Mouse (Mus musculus) neural tube, embryonic 15.5 days (tissue): Measurements from ENCODE around the gene Adck2. TPM values are rescaled to one million over a fixed set of nuclear protein-coding genes. Genes with fewer than 3 reads are reported as not detected.

Experiments
- ATAC-seq: fragments of 200-750 bp; cut with Nextera tagmentation; 2 replicates; pipeline ENCODE4 v1.8.0; 2017; ENCODE audit warnings: mild to moderate bottlenecking, moderate TSS enrichment, moderate library complexity; ENCODE audit not compliant: low FRiP score
- H3K27ac ChIP-seq: fragments of 300-500 bp; sonication (generic); replicated peaks from 2 replicates; pipeline ENCODE4 v1.5.1; 2015; ENCODE audit warnings: mild to moderate bottlenecking, inconsistent platforms
- H3K27me3 ChIP-seq: fragments of 300-500 bp; sonication (generic); replicated peaks from 2 replicates; pipeline ENCODE4 v1.6.1; 2015; ENCODE audit warnings: inconsistent platforms
- H3K36me3 ChIP-seq: fragments of 300-500 bp; sonication (generic); 2 replicates; pipeline ENCODE4 v1.6.1; 2015; ENCODE audit warnings: inconsistent platforms
- H3K4me1 ChIP-seq: fragments of 300-500 bp; sonication (generic); 2 replicates; pipeline ENCODE4 v1.6.1; 2015; ENCODE audit warnings: inconsistent platforms
- H3K4me2 ChIP-seq: fragments of 300-500 bp; sonication (generic); 2 replicates; pipeline ENCODE4 v1.6.1; 2015; ENCODE audit warnings: inconsistent platforms, mild to moderate bottlenecking, moderate library complexity
- H3K4me3 ChIP-seq: fragments of 300-500 bp; sonication (generic); replicated peaks from 2 replicates; pipeline ENCODE4 v1.5.1; 2015; ENCODE audit warnings: mild to moderate bottlenecking, inconsistent platforms
- H3K9ac ChIP-seq: fragments of 300-500 bp; sonication (generic); replicated peaks from 2 replicates; pipeline ENCODE4 v1.6.1; 2015; ENCODE audit warnings: mild to moderate bottlenecking, inconsistent platforms
- H3K9me3 ChIP-seq: fragments of 300-500 bp; sonication (generic); replicated peaks from 2 replicates; pipeline ENCODE4 v1.6.1; 2016; ENCODE audit warnings: inconsistent platforms
- WGBS: fragments of 180-500 bp; shearing (Covaris S2); methylation state at CpG from one replicate; pipeline ENCODE4 v1.1.7; 2015; ENCODE audit warnings: mixed read lengths; 5-methylcytosine and 5-hydroxymethylcytosine counted together
- polyA plus RNA-seq: library from polyadenylated mRNA; unstranded; fragments of >200 nt; fragmentation: Nextera tagmentation; extraction: Ambion mirVana; gene quantifications from 2 replicates; pipeline ENCODE4 v1.2.1, GENCODE M21; 2015

Adck2 gene
- polyA plus RNA-seq, 1 experiment from 2014 or later = 45.3 TPM

DNA sequence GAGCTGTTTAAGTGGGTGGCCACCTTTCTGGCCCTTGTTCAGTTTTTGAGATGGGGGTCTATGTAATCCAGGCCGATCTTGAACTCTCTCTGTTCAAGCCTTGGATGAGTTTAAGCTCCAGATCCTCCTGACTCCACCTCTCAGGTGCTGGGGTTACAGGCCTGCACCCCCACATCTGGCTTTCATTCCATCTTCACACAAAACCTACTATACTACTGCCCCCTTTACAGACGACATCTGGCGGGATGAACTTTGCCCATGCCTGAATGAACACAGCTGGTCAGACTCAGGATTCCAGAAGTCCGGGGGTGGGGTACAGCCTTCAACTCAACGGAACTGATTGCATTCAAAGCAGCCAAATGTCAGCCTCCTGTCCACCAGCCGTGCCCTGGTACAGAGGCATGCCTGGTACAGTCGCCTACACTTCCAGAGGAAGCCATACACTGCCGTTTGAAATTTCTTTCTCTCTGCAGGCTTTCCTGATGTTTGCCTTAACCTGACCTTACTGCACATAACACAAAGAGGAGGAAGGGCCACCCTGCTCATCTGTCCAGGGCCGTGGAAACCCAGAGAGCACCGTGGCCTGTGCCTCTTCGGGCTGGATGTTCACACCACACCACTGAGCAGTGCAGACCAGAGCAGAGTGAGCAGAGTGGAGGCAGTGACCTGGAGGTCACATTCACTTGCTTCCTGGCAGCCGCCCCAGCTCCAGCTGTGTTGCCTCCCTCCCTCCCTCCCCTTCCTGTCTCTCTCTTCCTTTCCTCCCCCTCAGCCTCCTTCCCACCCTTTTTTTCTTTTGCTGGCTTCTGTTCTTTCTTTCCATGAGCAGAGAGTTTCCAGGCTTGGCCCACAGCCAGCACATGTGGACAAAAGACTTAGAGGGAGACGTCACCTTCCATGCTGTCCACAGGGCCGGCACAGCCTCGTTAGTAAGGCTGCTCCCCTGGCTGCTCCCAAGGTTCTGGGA, 30.8 kb upstream of the Adck2 start:
- peak; percentile 60 for ATAC-seq
- H3K4me3 ChIP-seq = no peak overlapping the region
- no peaks in the 10 kb centered on the region for H3K36me3 ChIP-seq
- no peak overlapping the region for H3K9ac ChIP-seq
- peaks cover 71% of the 10 kb centered on the region for H3K4me1 ChIP-seq
- WGBS = 18% methylated on average over 15 of the region's 15 CpGs
- H3K4me2 ChIP-seq = no peak overlapping the region; the same call in 1 of the 2 replicates
- H3K27me3 ChIP-seq = no peaks in the 10 kb centered on the region
- H3K9me3 ChIP-seq = no peaks in the 10 kb centered on the region
- H3K27ac ChIP-seq = peak overlapping the region; percentile 51

DNA sequence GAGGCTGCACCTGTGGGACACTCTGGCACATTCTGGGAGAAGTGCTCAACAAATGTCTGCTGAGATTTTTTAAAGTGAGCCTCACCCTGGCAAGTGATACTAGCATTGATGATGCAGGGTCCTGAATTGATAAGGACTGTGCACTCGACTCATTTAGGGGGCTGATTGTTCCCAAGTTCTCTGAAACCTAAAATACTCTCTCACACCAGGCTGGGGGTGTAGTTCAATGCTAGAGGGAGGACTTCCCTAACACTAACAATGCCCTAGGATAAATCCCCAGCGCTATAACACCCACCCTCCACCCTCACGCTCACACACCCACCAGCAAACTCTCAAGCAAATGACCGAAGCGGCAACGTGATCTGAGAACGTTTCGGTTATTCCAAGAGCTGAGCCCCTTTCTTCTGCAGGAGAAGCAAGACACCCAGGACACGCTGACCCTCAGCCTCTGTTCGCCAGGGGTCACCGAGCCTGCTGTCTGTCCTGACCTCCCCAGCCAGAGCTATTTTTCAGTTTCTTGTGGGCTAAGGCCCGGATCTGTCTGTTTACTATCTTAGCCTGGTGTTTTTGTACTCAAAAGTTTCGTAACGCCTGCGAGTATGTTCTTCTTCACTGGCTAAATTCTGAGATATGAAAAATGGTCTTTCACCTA, 29.8 kb upstream of the Adck2 start:
- H3K36me3 ChIP-seq = no peaks in the 10 kb centered on the region
- no peak for ATAC-seq
- H3K9me3 ChIP-seq = no peaks in the 10 kb centered on the region
- WGBS = 27% methylated on average over 15 of the region's 15 CpGs
- H3K27me3 ChIP-seq = no peaks in the 10 kb centered on the region
- no peak overlapping the region; the same call in 1 of the 2 replicates for H3K4me2 ChIP-seq
- H3K4me3 ChIP-seq = no peak overlapping the region
- H3K4me1 ChIP-seq = peaks cover 67% of the 10 kb centered on the region
- no peak overlapping the region for H3K9ac ChIP-seq
- H3K27ac ChIP-seq = peak overlapping the region; percentile 51

DNA sequence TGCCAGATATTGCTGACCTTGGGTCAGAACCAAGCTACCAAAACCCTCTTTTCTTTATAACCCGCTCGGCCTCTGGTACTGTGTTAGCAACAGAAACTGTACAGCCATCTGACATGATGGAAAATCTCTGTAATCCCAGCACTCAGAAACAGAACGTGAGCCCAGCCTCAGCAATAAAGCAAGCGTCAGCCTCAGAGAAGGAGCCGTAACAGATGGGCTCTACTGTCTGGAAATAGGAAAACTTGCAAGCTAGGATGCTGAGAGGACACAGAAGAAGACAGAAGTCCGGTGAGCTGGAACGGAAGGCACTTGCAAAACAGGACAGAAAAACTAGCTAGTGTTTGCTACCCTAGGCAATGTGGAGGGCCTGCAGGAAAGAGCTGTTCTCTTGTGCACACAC, 28.2 kb upstream of the Adck2 start:
- Histone ChIP-seq H3K27me3 (no peaks in the 10 kb centered on the region), H3K27ac (no peak overlapping the region), H3K4me2 (no peak overlapping the region), H3K36me3 (no peaks in the 10 kb centered on the region), H3K4me3 (no peak overlapping the region), H3K4me1 (peaks cover 52% of the 10 kb centered on the region), H3K9ac (no peak overlapping the region), H3K9me3 (no peaks in the 10 kb centered on the region)
- 78% methylated on average over 7 of the region's 7 CpGs for WGBS
- ATAC-seq = no peak

DNA sequence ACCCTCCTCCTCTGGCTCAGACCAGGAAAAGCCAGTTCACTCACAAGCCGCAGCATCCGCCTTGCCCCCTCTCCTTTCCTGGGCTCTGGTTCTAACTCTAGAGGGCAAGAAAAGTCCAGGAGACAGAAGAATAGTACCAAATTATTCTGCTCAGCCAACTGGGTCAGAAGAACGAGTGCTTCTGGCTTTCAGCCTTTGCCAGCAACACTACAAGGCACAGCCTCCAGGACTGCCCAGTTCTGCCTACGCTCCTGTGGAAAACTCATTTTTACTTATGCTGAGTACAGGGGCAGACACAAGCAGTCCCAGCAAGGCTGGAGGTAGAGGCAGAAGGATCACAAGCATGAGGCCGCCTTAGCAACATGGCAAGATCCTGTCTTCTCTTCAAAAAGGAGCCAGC, 25.6 kb upstream of the Adck2 start:
- Histone ChIP-seq H3K27me3 (no peaks in the 10 kb centered on the region), H3K4me2 (no peak overlapping the region), H3K4me1 (peaks cover 43% of the 10 kb centered on the region), H3K9me3 (no peaks in the 10 kb centered on the region), H3K36me3 (no peaks in the 10 kb centered on the region), H3K27ac (peak overlapping the region; percentile 37; the same call in 1 of the 2 replicates), H3K4me3 (no peak overlapping the region), H3K9ac (no peak overlapping the region)
- no peak for ATAC-seq
- 69% methylated on average over 5 of the region's 5 CpGs for WGBS

DNA sequence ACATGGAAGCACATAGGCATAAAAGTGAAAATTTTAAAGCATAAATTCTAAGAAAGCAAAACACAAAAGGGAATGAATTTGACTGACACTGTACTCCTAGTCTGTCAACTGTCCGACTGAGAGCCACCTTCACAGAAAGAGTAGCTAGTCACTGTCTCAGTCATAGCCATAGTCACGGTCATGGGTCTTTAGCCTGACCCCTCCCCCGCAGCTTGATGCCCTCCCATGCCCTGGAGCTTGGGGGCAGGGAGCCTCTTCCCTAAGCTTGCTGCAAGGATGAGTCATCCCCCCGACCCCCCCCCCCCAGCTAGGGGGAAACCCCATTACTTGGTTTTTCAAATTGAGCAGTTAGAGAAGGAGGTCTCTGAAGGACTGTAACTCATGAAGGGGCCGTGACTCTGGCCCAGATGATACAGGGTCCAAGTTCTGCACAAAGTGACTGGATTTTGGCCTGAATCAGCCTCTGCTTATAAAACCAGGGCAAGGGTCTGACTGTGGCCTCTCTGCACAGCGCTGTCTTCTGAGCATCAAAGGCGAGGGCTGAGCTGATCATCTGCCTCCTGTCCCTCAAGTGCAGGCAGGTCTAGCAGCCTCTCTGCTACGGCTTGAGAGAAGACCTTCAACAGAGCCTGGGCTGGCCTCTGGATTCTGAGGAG, 21.6 kb upstream of the Adck2 start:
- Histone ChIP-seq H3K9me3 (no peaks in the 10 kb centered on the region), H3K27me3 (no peaks in the 10 kb centered on the region), H3K9ac (no peak overlapping the region), H3K27ac (no peak overlapping the region), H3K4me2 (no peak overlapping the region), H3K4me1 (peaks cover 45% of the 10 kb centered on the region), H3K4me3 (no peak overlapping the region), H3K36me3 (no peaks in the 10 kb centered on the region)
- WGBS = 60% methylated on average over 8 of the region's 8 CpGs
- no peak for ATAC-seq

DNA sequence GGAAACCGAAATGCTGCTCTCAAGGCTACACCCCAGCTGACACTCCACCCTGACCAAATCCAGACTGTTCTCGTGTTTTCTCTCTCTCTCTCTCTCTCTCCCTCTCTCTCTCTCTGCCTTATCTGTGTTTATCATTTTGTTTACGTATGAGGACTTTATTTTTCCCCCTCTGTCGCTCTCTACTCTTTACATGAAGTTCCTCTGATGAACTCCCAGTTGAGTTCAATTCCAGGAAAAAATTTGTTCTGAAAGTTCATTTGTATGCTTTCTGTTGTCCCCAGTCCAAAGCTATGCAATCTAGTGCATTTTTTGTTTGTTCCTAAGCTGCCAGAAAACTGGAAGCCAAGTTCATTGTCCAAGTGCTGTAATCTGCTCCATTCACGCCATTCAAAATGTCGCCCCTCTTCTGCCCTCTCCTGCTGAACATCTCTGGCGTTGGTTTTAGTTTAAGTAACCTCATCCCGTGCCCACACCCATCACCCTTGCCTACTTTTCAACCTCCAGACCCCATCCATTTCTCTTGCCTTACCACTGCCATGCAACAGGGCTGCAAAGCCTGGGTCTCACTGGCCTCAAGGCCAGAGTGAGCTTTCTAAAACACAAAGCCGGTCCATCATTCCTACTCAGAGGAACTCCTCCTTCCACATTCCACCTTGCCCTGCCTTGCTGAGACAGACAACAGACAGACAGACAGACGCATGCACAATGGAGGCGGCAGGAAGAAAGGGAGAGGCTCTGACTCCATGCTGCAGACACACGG, 18.6 kb upstream of the Adck2 start:
- Histone ChIP-seq H3K4me3 (peak overlapping the region; percentile 68; the same call in 1 of the 2 replicates), H3K27me3 (no peaks in the 10 kb centered on the region), H3K36me3 (no peaks in the 10 kb centered on the region), H3K9me3 (no peaks in the 10 kb centered on the region), H3K27ac (peak overlapping the region; percentile 45), H3K4me2 (peak overlapping the region; percentile 57), H3K9ac (peak overlapping the region; percentile 28; the same call in 1 of the 2 replicates), H3K4me1 (peaks cover 47% of the 10 kb centered on the region)
- 57% methylated on average over 12 of the region's 12 CpGs for WGBS
- no peak for ATAC-seq

DNA sequence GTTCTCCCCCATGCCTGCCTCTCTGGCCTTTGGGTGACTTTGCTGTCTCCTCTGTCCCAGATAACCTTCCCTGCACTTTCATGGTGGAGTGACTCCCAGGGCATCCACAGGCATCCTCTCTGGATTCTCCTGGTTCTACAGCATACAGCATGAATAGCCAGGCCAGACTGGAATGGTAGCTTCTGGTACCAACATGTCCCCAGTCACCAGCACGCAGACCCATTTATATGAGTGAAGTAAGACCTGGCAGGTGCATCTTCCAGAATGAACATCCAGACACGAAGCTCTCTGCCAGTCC, 18.1 kb upstream of the Adck2 start:
- H3K36me3 ChIP-seq = no peaks in the 10 kb centered on the region
- H3K4me2 ChIP-seq = peak overlapping the region; percentile 57
- peak overlapping the region; percentile 68; the same call in 1 of the 2 replicates for H3K4me3 ChIP-seq
- WGBS = 56% methylated on average over 2 of the region's 2 CpGs
- H3K27me3 ChIP-seq = no peaks in the 10 kb centered on the region
- H3K9ac ChIP-seq = peak overlapping the region; percentile 28; the same call in 1 of the 2 replicates
- no peaks in the 10 kb centered on the region for H3K9me3 ChIP-seq
- peak overlapping the region; percentile 45; the same call in 1 of the 2 replicates for H3K27ac ChIP-seq
- ATAC-seq = no peak
- peaks cover 47% of the 10 kb centered on the region for H3K4me1 ChIP-seq

DNA sequence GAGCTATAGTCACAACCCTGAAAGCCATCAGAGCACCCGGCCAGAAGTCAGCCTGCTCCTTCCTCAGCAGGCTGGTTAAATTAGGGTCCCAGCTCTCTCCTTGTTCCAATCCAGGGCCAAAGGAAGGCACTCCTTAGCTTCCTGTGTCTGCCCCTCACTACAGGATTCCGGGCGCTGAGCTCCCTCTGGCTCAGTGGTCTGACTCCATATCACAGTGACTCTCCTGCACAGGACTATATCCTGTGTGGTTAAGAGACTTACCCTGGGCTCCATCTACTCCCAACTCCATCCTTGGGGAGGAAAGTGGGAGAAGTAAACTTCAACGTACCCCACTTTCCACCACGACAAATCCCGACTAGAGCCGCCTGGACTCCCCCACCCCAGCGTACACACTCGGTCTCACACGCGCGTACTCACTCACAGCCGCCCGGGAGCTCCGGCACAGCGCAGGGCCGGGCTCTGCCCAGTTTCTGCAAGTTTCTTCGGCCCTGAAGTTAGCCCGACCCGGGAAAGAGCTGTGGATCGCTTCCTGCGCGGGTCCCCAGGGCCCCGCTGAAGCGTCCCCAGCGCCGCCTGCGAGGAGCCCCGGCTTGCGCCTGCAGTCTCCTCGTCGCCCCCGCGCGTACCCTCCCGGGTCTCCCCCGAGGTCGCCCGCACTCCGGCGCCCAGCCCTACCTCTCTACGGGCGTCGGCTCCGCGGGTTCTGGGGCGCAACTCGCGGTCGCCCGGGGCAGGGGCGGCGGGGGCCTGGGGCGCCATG, 16.6 kb upstream of the Adck2 start:
- under 1% methylated on average over 49 of the region's 54 CpGs for WGBS
- Histone ChIP-seq H3K27ac (peak overlapping the region; percentile 90), H3K4me2 (peak overlapping the region; percentile 57), H3K9ac (peak overlapping the region; percentile 77), H3K36me3 (no peaks in the 10 kb centered on the region), H3K27me3 (no peaks in the 10 kb centered on the region), H3K4me1 (peaks cover 48% of the 10 kb centered on the region), H3K9me3 (no peaks in the 10 kb centered on the region), H3K4me3 (peak overlapping the region; percentile 68)
- ATAC-seq = peak; percentile 74

DNA sequence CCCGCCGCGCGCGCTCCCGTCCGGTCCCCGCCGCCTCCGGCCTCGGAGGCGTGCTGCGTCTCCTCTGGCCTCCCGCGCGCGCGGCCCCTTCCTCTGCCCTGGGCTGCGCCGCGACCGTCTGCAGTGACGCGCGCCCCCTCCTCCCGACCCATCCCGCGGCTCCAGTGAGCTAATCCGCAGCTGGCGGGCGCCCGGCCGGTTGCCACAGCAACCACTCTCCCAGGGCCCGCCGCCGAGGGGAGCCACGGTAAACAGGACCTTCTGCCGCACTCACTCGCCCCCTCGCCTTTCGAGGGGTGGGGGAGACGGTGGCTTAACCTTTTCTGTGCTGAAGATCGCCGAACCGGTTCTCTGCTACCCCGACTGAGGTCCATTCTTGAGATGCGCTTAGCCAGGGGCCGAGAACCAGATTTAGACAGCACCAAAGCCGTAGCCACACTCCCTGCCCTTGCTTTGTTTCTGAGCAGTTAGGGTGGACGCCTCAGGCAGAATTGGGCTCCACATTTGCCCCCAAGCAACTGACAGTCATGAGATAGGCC, 15.9 kb upstream of the Adck2 start, which contains the start of gene Dennd2a:
Gene Dennd2a (minus strand): TSS at position 145 of the 539 bp plus-strand sequence.
- H3K4me3 ChIP-seq = peak within 1 kb of the TSS; percentile 68
- H3K27ac ChIP-seq = peak within 1 kb of the TSS; percentile 90
- peak; percentile 95 for ATAC-seq
- no peaks in the 10 kb centered on the region for H3K27me3 ChIP-seq
- 1% methylated on average over 48 of the region's 50 CpGs for WGBS
- H3K4me1 ChIP-seq = peaks cover 50% of the 10 kb centered on the region
- H3K9ac ChIP-seq = peak within 1 kb of the TSS; percentile 77
- no peaks in the 10 kb centered on the region for H3K36me3 ChIP-seq
- H3K4me2 ChIP-seq = peak within 1 kb of the TSS; percentile 57
- no peaks in the 10 kb centered on the region for H3K9me3 ChIP-seq

DNA sequence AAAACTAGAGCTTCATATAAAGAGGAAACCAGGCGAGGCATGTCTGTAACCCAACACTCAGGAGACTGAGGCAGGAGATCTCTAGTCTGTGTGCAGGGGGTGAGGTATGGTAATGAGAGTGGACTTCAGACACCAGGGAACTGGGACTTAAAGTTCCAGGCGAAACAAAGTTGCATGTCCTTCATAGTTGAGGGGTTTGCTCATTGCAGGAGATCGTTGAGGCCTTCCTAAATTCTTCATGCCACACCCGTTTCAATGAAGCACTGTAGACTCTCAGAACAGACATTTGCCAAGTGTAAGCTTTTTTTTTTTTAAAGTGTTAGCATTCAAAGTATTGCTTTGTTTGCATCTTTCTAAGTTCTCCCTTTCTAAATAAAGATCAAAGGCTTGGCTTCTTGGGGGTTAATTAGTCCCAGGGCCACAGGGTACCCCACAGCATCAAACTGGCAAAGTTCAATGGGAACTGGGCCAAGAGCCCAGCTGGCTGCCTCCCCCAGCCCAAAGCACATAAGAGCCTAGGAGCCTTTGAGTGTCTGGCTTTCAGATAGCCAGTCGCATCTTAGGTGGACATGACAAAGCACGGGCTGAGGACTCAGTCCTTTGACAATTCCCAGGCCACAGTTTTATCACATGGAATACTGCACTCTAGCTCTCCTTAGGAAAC, 14.3 kb upstream of the Adck2 start:
- H3K27me3 ChIP-seq = no peaks in the 10 kb centered on the region
- H3K27ac ChIP-seq = peak overlapping the region; percentile 35; the same call in 1 of the 2 replicates
- ATAC-seq = no peak
- no peaks in the 10 kb centered on the region for H3K9me3 ChIP-seq
- H3K36me3 ChIP-seq = no peaks in the 10 kb centered on the region
- H3K4me2 ChIP-seq = no peak overlapping the region
- peaks cover 48% of the 10 kb centered on the region for H3K4me1 ChIP-seq
- H3K4me3 ChIP-seq = no peak overlapping the region
- H3K9ac ChIP-seq = no peak overlapping the region
- WGBS = 49% methylated on average over 6 of the region's 6 CpGs
